Mouse (Mus musculus): ENCODE results near the gene Ggt1.

The Ggt1 gene

GRCm38 (mm10) chr10:75573181-75573580 is 11.8 kb downstream of the Ggt1 start:
- DNase-seq (ENCODE audit: low spot score), result no peak

GRCm38 (mm10) chr10:75573965-75574364 is 12.6 kb downstream of the Ggt1 start:
- no peak for DNase-seq (ENCODE audit: low spot score)

GRCm38 (mm10) chr10:75579129-75579528 is 17.7 kb downstream of the Ggt1 start:
- no peak for DNase-seq (ENCODE audit: low spot score)

- DNase-seq (ENCODE audit: low spot score), result peak; percentile 73
These were observed 24.6 kb downstream of the Ggt1 start for GRCm38 (mm10) chr10:75585876-75586552.

- no peak for DNase-seq (ENCODE audit: low spot score)
These were observed 25.1 kb downstream of the Ggt1 start for GRCm38 (mm10) chr10:75586553-75586879.

- DNase-seq (ENCODE audit: low spot score), result no peak
These were observed 26.4 kb downstream of the Ggt1 start for GRCm38 (mm10) chr10:75587781-75588180.

GRCm38 (mm10) chr10:75588336-75588735 is 26.9 kb downstream of the Ggt1 start:
- DNase-seq (ENCODE audit: low spot score), result no peak

- DNase-seq (ENCODE audit: low spot score), result no peak
These were observed 27.7 kb downstream of the Ggt1 start, which contains the start of gene Ggt5 for GRCm38 (mm10) chr10:75589129-75589528. Gene Ggt5, plus strand, starts transcription at chr10:75589340.

GRCm38 (mm10) chr10:75589651-75590050 is 28.2 kb downstream of the Ggt1 start:
- DNase-seq (ENCODE audit: low spot score), result no peak

GRCm38 (mm10) chr10:75591211-75591894 is 29.9 kb downstream of the Ggt1 start:
- peak; percentile 58 for DNase-seq (ENCODE audit: low spot score)

- no peak for DNase-seq (ENCODE audit: low spot score)
These were observed 31.2 kb downstream of the Ggt1 start for GRCm38 (mm10) chr10:75592585-75592984.

GRCm38 (mm10) chr10:75595981-75596380 is 34.6 kb downstream of the Ggt1 start:
- no peak for DNase-seq (ENCODE audit: low spot score)

GRCm38 (mm10) chr10:75600189-75600730 is 38.9 kb downstream of the Ggt1 start:
- no peak for DNase-seq (ENCODE audit: low spot score)

GRCm38 (mm10) chr10:75605162-75605846 is 43.9 kb downstream of the Ggt1 start:
- no peak for DNase-seq (ENCODE audit: low spot score)

GRCm38 (mm10) chr10:75607253-75607652 is 45.8 kb downstream of the Ggt1 start:
- DNase-seq (ENCODE audit: low spot score), result no peak

- DNase-seq (ENCODE audit: low spot score), result no peak
These were observed 47.6 kb downstream of the Ggt1 start for GRCm38 (mm10) chr10:75608975-75609374.

GRCm38 (mm10) chr10:75610486-75610885 is 49.1 kb downstream of the Ggt1 start:
- DNase-seq (ENCODE audit: low spot score), result no peak

GRCm38 (mm10) chr10:75616044-75616443 is 54.6 kb downstream of the Ggt1 start:
- no peak for DNase-seq (ENCODE audit: low spot score)

- DNase-seq (ENCODE audit: low spot score), result no peak
These were observed 59.4 kb downstream of the Ggt1 start for GRCm38 (mm10) chr10:75620818-75621217.

GRCm38 (mm10) chr10:75625920-75626319 is 64.5 kb downstream of the Ggt1 start:
- DNase-seq (ENCODE audit: low spot score), result no peak

- no peak for DNase-seq (ENCODE audit: low spot score)
These were observed 65.6 kb downstream of the Ggt1 start for GRCm38 (mm10) chr10:75626991-75627390.

- DNase-seq (ENCODE audit: low spot score), result no peak
These were observed 66.1 kb downstream of the Ggt1 start for GRCm38 (mm10) chr10:75627490-75627889.

- DNase-seq (ENCODE audit: low spot score), result no peak
These were observed 71.2 kb downstream of the Ggt1 start for GRCm38 (mm10) chr10:75632633-75633032.

All from spleen, adult 12 weeks (tissue).